ENCODE assay signal across 13 mouse cellular contexts in genomic region chr14:122473211-122473751, GRCm38 (mm10). TPM values are rescaled to one million over a fixed set of nuclear protein-coding genes. Genes with fewer than 3 reads are reported as not detected.
DNase-seq lines count a peak whose midpoint lies in the region; ATAC-seq and TF ChIP-seq lines count a peak whose summit lies in the region.
"Had no signal": no experiment of that assay in that cellular context is flagged by ENCODE, and none has a peak within 500 bp of the region (broad histone marks: within the 10 kb centered on the region; RNA-seq: fewer than 3 reads in every experiment).

No protein-coding gene starts in this region.

- H3K36me3 ChIP-seq in forebrain, embryonic 13.5 days (ENCODE audit: poor library complexity, severe bottlenecking) = peaks cover 2% of the 10 kb centered on the region; the same call in 1 of the 2 replicates
- H3K36me3 ChIP-seq in intestine, postnatal 0 days (ENCODE audit: control insufficient read depth, insufficient read depth) = no peaks in the 10 kb centered on the region

- TF ChIP-seq CTCF in intestine, postnatal 0 days (IDR thresholded peaks at IDR 0.05; ENCODE audit: low read depth) = no peak

- H3K27me3 ChIP-seq in forebrain, embryonic 13.5 days = peaks cover 59% of the 10 kb centered on the region
- H3K27me3 ChIP-seq in intestine, postnatal 0 days (replicated peaks; ENCODE audit: control insufficient read depth, insufficient read depth, low read length) = peaks cover 99% of the 10 kb centered on the region
- H3K27me3 ChIP-seq: CH12.LX had no signal

- WGBS in forebrain, embryonic 13.5 days = 7% methylated on average over 17 of the region's 17 CpGs
- 2% methylated on average over 17 of the region's 17 CpGs for WGBS in intestine, postnatal 0 days

- H3K4me2 ChIP-seq in forebrain, embryonic 13.5 days = peak overlapping the region; percentile 71
- H3K4me2 ChIP-seq in intestine, postnatal 0 days (replicated peaks; ENCODE audit: low read depth) = no peak overlapping the region

- H3K4me1 ChIP-seq in forebrain, embryonic 13.5 days = peaks cover 53% of the 10 kb centered on the region
- no peaks in the 10 kb centered on the region for H3K4me1 ChIP-seq in intestine, postnatal 0 days (replicated peaks; ENCODE audit: control insufficient read depth, insufficient read depth, low read length)

- peak overlapping the region; percentile 99 for H3K27ac ChIP-seq in forebrain, embryonic 13.5 days
- no peak overlapping the region for H3K27ac ChIP-seq in intestine, postnatal 0 days (ENCODE audit: low read depth, low read length)

- DNase-seq in right cerebral cortex, postnatal 25 days = peak; percentile 4
- DNase-seq in right cerebral cortex, postnatal 14 days = no peak
- DNase-seq in mesoderm, embryonic 11.5 days (ENCODE audit: low read depth, low spot score) = peak; percentile 24
- peak; percentile 40 for DNase-seq in retina, postnatal 1 day
- DNase-seq in heart, postnatal 36 days = no peak
- no peak for DNase-seq in urinary bladder, postnatal 25 days (ENCODE audit: low spot score)
- DNase-seq: lung, adult 2 months had no signal

- no peaks in the 10 kb centered on the region for H3K9me3 ChIP-seq in forebrain, embryonic 13.5 days (replicated peaks)
- H3K9me3 ChIP-seq in intestine, postnatal 0 days (ENCODE audit: control insufficient read depth) = no peaks in the 10 kb centered on the region

- no peak for ATAC-seq in forebrain, embryonic 13.5 days
- ATAC-seq in intestine, postnatal 0 days = no peak

- intact Hi-C loops in heart, postnatal 36 days (cut with DNase I) = loop anchor here (10.0 kb wide), 2 partner anchors 408 to 512 kb away; partner anchors contain the start of gene Tmtc4

- peak overlapping the region; percentile 79 for H3K4me3 ChIP-seq in forebrain, embryonic 13.5 days
- no peak overlapping the region for H3K4me3 ChIP-seq in intestine, postnatal 0 days (ENCODE audit: low read depth, low read length)

- peak overlapping the region; percentile 98 for H3K9ac ChIP-seq in forebrain, embryonic 13.5 days
- no peak overlapping the region for H3K9ac ChIP-seq in intestine, postnatal 0 days (ENCODE audit: low read depth, low read length)

RNA-seq across cellular contexts. Expression of gene Zic2, which starts 2.0 kb away (rescaled TPM):
- 10.1 and 12.0 TPM in 2 replicates for polyA plus RNA-seq in forebrain, embryonic 13.5 days (2015; fragmentation: Nextera tagmentation; extraction: Ambion mirVana)
- not detected for total RNA-seq in heart, postnatal 36 days (2021)
- polyA plus RNA-seq in intestine, postnatal 0 days (2015; fragmentation: Nextera tagmentation; extraction: Ambion mirVana) = not detected in 2 replicates
- total RNA-seq: adrenal gland, postnatal 25 days; CH12.LX had no signal
- polyA plus RNA-seq: heart, postnatal 0 days; lung, adult 2 months; thymus, postnatal 0 days had no signal

RNA-seq across cellular contexts. Expression of gene Zic5, which starts 7.8 kb away (rescaled TPM):
- polyA plus RNA-seq in forebrain, embryonic 13.5 days (2015; fragmentation: Nextera tagmentation; extraction: Ambion mirVana) = 17.3 and 19.5 TPM in 2 replicates
- total RNA-seq in heart, postnatal 36 days (2021) = not detected
- not detected in 2 replicates for polyA plus RNA-seq in intestine, postnatal 0 days (2015; fragmentation: Nextera tagmentation; extraction: Ambion mirVana)
- total RNA-seq: adrenal gland, postnatal 25 days had no signal
- polyA plus RNA-seq: heart, postnatal 0 days; lung, adult 2 months; thymus, postnatal 0 days had no signal

RNA-seq across cellular contexts. Expression of gene Gm10837, which starts 17.1 kb away (rescaled TPM):
- 0.48 and 0.56 TPM in 2 replicates for polyA plus RNA-seq in forebrain, embryonic 13.5 days (2015; fragmentation: Nextera tagmentation; extraction: Ambion mirVana)
- total RNA-seq in heart, postnatal 36 days (2021) = not detected
- not detected in 2 replicates for polyA plus RNA-seq in intestine, postnatal 0 days (2015; fragmentation: Nextera tagmentation; extraction: Ambion mirVana)
- total RNA-seq: adrenal gland, postnatal 25 days; CH12.LX had no signal
- polyA plus RNA-seq: heart, postnatal 0 days; lung, adult 2 months; thymus, postnatal 0 days had no signal

RNA-seq across cellular contexts. Expression of gene Gm5089, which starts 22.4 kb away (rescaled TPM):
- 1.6 and 2.1 TPM in 2 replicates for polyA plus RNA-seq in forebrain, embryonic 13.5 days (2015; fragmentation: Nextera tagmentation; extraction: Ambion mirVana)
- total RNA-seq in heart, postnatal 36 days (2021) = not detected
- not detected in 2 replicates for polyA plus RNA-seq in intestine, postnatal 0 days (2015; fragmentation: Nextera tagmentation; extraction: Ambion mirVana)
- total RNA-seq: adrenal gland, postnatal 25 days; CH12.LX had no signal
- polyA plus RNA-seq: heart, postnatal 0 days; lung, adult 2 months; thymus, postnatal 0 days had no signal

Comparison
In these comparisons a context has a peak if more than half of its experiments do, and no peak if none do; other contexts are left out.
1. DNase-seq: peak in right cerebral cortex, postnatal 25 days (single experiment), mesoderm, embryonic 11.5 days (single experiment) and retina, postnatal 1 day (single experiment); none in right cerebral cortex, postnatal 14 days (single experiment), heart, postnatal 36 days (0 of 2) and urinary bladder, postnatal 25 days (single experiment).
2. RNA of gene Zic2, which starts 2.0 kb away (polyA plus RNA-seq): 10.1 to 12.0 TPM in forebrain, embryonic 13.5 days; not detected in intestine, postnatal 0 days; every median in the first group is over 10 times any median in the second.
3. RNA of gene Zic5, which starts 7.8 kb away (polyA plus RNA-seq): 17.3 to 19.5 TPM in forebrain, embryonic 13.5 days; not detected in intestine, postnatal 0 days; every median in the first group is over 10 times any median in the second.